Mouse (Mus musculus): ENCODE results near the gene Raet1e. TPM values are rescaled to one million over a fixed set of nuclear protein-coding genes. Genes with fewer than 3 reads are reported as not detected.
"Not testable (repeated sequence)": the region's sequence is repeated elsewhere in the genome, so short reads cannot be mapped to it uniquely, and the experiment has no call there.

Raet1e gene
- total RNA-seq, 2 experiments from 2014 or later: not detected

DNA sequence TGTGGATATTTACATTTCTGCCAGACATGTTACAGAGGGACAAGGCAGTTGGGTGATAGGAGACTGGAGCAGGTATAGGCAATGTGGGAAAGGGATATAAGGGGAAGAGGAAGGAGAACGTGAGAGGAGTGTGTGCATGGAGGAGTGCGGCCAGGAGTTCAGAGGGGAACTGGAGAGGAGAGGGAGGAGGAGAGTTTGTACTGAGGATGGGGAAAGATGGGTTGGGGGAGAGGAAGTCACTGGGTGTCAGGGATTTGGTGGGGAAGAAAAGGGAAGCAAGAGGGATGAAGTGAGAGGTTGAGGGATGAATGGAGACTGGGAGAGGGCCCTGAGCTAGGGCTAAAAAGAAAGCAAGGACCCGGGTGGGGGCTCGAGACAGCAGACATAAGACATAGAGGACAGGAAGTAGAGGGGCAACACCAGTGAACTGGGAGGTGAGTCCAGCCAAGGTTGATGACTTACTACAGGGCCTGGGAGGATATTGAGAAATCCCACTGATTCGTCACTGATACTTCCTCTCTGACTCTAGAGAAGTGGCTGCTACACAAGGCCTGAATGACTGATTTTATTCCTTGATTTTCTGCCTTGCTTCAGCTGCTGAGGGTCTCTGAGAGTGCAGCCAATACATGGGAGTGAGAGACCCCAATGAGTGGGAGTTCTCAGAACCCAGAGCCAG is 7.1 kb downstream of the Raet1e start:
- DNase-seq: not testable (repeated sequence)

DNA sequence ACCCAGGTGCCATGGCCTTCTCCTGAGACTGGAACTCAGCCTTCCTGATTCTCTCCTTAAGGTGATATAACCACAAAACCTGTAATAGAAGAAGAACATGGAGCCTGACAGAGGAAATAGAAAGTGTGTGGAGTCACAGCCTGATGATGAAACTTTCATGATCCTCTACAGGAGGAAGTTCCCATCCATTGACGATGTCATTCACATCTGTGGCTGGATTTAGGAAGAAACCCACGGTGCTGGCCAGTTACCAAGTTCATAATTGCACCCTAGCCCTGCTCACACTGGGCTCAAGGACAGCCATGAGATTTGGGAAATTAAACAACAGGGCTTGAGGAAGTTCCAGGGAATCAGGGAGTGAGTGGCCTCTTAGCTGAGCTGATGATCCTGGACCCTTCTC is 7.7 kb downstream of the Raet1e start:
- not testable (repeated sequence) for DNase-seq

DNA sequence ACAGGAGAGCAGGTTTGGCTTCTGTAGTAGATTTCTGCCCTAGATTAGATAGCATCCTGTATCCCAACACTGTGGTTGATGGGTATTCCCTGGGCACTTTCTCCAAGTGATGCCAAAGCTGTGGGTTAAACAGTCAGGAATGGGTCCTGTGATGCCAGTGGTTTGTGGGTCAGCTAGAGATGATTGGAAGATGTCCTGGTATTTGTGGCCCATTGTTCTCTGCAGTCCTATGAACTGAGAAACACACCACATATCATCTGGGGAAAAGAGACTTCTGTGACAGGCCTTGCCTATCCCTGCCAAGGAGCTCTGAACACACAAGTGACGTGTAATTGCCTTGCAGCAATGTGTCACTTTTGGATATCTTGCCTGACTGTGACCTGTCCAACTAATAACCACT is 8.7 kb downstream of the Raet1e start:
- DNase-seq: not testable (repeated sequence)

DNA sequence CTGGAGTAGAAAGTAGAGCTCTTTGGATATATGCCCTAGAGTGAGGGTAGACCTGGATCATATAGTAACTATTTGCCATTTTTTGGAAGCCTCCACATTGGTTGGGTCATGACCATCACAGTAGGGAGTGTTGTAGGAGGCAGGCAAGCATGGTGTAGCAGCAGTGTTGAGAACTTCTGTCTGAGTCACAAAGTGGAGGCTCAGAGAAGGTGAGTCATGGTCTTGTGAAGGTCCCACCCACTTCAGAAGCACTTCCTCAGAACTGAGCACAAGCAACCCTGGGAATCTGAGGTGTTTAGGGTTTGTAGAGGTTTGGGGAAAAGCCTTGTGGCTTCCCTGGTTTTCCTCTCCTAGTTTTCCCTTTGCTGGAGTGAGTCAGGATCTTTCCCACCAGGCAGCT is 10.7 kb downstream of the Raet1e start:
- not testable (repeated sequence) for DNase-seq

DNA sequence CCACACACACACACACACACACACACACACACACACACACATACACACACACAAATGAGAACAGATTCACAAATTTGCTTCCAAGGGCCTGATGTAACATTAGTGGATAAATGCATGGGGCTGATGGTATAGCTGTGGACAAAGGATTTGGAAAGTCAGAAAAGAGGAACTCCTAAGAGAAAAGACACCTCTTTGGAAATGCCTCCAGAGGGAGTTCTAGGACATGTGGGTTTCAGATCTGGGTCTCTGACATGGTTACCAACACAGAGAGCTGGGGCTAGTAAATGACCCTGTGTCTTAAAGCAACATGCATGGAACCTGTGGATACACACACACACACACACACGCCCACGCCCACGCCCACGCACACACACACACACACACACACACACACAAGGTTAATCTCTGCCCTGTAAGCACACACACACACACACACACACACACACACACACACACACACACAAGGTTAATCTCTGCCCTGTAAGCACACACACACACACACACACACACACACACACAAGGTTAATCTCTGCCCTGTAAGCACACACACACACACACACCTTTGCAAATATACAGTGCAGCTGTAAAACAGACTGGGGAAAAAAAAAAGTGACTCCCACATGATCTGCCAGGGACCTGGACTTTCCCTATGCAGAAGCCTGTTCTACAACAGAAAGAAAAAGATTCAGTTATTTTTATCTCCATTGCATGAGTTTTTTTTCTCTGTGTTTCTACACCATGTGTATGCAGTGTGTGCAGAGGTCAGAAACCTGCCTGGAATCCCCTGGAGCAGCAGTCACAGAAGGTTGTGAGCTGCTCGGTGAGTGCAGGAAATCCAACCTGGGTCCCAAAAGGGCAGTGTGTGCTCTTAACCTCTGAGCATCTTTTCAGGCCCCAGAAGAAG is 14.3 kb downstream of the Raet1e start:
- DNase-seq: not testable (repeated sequence)

DNA sequence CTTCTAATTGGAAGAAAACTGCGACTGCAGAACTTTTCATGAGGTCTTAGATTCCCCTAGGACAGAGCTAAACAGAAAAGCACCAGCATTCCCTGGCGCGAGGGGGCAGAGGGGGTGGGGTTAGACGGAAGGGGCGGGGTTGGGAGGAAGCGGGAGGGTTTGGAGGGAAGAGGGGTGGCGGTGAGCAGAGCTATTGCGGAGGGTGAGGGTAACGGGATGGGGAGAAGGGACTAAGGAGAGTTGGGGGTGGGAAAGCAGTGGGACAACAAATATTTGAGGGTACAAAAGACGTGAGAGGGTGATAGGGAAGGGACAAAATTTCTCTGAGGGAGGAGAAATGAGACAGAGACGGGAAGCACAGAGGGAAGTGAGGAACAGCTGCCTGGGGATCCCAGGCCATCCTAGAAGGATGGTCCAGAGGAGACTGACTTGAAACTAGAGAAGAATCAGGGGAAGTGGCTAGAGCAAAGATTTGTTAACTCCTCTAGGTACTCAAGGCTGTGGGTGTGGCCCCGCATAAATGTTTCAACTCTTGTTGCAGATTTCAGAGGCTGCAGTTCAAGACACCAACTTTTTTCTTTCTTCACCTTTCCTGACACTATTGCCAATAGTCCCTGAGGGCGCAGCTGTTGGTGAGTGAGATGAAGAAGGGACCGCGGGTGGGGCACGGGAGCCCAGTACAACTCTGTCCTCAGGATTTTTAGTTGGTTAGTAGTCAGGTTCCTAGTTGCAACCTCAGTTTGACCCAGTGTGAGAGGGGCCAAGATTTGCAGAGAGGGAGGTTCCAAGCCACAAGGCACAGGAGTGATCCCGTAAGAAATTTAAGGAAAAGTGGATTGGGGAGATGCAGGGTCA is 15.2 kb downstream of the Raet1e start:
- DNase-seq: not testable (repeated sequence)

DNA sequence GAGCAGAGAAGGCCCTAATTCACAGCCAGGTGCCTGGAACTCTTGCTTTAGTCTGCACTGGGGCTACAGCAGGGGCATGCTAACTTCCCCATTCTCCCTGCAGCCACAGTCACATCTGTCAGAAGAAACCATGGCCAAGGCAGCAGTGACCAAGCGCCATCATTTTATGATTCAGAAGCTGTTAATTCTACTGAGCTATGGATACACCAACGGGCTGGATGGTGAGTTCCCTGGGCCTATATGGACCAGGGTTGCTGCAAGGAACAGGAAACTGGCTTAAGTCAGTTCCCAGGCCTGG is 15.8 kb downstream of the Raet1e start:
- DNase-seq: not testable (repeated sequence)

DNA sequence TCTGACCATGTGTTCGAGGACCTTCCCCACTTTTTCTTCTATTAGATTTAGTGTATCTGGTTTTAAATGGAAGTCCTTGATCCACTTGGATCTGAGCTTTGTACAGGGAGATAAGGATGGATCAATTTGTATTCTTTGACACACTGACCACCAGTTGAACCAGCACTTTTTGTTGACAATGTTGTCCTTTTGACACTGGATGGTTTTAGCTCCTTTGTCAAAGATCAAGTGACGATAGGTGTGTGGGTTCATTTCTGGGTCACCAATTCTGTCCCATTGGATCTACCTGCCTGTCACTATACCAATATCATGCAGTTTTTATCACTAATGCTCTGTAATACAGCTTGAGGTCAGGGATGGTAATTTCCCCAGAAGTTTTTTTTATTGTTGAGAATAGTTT is 18.1 kb downstream of the Raet1e start:
- DNase-seq: not testable (repeated sequence)

DNA sequence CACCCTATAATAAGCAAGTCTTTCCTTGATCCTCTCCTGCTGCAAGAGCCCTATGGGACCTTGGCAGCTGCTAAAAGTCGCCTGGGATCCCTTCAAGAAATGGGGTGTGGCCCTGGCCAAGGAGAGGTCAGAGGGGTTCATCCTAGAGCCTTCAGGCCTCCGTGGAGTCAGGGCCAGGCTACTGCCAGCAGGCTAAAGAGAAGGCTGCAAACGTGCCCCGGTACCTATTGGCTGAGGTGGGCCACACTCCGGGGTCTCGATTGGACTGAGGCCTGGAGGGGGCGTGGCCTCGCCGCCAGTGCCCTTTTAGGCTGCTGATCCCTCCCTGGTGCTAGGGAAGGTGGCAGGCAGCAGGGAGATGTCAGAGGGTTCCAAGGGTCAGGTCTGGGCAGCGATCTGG is 32.7 kb downstream of the Raet1e start:
- not testable (repeated sequence) for DNase-seq

DNA sequence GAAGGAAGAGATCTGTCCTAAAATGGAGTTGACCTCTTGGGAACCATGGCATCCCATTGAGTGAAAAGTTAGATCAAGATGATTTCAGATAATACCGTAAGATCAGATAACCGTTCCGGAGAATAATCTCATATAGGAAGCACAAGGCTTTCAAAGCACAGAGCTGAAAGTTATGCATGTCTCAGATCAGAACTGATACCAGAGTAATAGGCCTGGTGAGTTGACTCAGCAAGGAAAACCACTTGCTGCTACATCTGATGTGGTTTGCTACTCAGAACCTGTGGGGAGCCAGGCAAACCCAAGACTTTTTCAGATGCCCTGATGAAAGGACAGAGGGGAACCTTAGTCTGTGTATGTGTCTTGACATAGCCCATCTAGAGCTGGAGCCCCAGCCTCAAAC is 43.0 kb downstream of the Raet1e start:
- DNase-seq: not testable (repeated sequence)

DNA sequence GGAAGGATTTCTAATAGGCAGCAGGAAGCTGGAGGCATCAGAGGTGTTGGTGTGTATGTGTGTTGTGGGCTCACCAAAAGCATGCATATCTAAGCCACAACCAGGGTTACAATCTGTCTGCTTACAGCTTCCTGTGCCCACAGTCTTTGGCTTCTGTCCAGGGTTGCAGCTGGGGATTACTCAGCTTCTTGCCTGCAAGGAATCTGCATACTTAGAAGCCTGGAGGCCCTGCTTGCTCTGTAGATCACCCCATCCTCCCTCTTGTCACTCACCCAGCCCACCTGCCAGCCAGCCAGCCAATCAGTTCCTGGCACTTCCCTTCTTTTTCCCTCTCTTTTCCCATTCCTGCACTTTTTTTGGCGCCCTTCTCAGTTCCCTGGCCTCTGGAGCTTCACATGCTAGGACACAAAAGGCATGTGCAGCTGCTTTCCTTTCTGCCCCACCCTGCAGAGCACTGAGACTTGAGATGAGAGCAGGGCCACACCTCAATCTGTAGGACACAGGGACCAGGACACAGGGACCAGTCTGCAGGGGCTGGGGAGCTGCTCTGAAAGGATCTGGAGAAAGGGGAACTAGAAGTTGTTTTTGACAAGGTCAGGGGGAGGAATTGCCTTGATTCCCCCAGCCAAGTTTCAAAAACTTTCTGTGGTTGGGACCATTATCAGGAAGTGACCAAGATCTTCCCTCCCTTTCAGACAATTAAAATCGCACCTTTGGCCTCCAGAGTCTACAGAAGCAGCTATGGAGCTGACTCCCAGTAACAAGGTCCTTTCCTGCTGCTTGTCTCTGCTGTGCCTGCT is 44.6 kb downstream of the Raet1e start:
- not testable (repeated sequence) for DNase-seq

DNA sequence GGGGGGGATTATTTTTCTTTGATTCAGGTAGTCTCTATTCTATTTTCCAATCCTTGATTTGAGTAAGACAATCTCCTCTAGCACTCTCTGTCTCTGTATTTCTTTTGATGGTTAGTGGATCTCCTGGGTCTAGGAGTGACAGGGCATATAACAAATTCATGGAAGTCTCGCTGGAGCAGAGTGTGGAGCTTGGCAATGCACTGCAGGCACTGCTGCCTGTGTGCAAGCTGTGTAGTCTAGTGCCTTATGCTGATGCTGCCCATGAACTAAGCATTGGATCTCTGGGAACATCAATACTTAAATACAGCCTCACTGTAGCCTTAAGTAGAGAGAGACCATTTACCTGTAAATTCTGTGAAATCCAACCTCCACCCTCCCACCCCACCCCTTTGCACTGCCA is 48.1 kb downstream of the Raet1e start:
- not testable (repeated sequence) for DNase-seq

DNA sequence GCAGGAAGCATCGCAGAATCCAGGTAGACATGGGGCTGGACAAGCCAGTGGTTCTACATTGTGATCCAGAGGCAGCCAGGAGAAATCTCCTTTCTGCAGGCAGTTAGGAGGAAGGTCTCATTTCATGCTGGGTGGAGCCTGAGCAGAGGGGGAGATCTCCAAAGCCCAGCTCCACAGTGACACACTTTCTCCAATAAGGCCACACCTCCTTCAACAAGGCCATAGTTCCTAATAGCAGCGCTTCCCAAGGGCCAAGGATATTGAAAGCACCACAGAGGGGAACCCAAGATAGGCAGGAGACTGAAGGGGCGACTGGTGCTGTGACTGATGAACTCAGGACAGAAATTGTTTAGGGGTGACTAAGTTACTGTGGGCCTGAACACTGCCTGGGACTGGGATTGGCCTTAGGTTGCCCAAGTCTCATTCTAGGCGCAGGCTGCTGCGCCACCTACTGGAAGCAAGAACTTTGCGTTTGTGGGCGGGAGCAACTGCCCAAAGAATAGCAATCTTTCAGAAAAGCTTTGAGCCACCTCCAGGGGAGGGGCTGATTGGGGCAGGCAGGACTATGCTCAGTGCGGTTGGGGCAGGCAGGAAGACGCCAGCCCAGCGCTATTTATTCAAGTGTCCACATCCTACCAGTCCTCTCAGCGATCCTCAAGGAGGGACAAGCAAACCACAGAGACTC is 53.8 kb downstream of the Raet1e start:
- peak; percentile 13 for DNase-seq

DNA sequence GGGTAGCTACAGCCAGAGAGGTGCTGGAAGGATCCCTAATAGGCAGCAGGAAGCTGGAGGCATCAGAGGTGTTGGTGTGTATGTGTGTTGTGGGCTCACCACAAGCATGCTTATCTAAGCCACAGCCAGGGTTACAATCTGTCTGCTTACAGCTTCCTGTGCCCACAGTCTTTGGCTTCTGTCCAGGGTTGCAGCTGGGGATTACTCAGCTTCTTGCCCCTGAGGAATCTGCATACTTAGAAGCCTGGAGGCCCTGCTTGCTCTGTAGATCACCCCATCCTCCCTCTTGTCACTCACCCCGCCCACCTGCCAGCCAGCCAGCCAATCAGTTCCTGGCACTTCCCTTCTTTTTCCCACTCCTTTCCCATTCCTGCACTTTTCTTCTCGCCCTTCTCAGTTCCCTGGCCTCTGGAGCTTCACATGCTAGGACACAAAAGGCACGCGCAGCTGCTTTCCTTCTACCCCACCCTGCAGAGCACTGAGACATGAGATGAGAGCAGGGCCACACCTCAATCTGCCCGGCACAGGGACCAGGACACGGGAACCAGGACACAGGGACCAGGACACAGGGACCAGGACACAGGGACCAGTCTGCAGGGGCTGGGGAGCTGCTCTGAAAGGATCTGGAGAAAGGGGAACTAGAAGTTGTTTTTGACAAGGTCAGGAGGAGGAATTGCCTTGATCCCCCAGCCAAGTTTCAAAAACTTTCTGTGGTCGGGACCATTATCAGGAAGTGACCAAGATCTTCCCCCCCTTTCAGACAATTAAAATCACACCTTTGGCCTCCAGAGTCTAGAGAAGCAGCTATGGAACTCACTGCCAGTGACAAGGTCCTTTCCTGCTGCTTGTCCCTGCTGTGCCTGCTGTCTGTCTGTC is 65.3 kb downstream of the Raet1e start:
- DNase-seq: not testable (repeated sequence)

DNA sequence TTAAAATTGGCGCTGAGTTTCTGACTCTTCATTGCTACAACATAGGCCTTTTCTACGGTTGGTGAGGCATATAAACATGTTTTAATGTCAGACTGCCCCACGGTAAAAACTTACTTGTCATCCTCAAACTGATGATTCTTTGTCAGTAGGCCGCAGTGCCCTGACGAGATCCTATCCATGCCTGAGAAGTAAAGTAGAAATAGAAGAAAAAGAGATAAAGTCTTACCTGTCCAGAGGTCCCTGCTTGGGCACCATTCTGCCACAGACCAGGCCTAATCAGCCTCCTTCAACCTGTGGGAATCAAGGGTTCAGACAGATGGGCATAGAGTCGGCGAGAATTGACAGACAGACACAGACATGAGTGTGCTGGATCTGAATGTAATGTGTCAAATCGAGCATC is 106.7 kb downstream of the Raet1e start:
- DNase-seq: no peak

DNA sequence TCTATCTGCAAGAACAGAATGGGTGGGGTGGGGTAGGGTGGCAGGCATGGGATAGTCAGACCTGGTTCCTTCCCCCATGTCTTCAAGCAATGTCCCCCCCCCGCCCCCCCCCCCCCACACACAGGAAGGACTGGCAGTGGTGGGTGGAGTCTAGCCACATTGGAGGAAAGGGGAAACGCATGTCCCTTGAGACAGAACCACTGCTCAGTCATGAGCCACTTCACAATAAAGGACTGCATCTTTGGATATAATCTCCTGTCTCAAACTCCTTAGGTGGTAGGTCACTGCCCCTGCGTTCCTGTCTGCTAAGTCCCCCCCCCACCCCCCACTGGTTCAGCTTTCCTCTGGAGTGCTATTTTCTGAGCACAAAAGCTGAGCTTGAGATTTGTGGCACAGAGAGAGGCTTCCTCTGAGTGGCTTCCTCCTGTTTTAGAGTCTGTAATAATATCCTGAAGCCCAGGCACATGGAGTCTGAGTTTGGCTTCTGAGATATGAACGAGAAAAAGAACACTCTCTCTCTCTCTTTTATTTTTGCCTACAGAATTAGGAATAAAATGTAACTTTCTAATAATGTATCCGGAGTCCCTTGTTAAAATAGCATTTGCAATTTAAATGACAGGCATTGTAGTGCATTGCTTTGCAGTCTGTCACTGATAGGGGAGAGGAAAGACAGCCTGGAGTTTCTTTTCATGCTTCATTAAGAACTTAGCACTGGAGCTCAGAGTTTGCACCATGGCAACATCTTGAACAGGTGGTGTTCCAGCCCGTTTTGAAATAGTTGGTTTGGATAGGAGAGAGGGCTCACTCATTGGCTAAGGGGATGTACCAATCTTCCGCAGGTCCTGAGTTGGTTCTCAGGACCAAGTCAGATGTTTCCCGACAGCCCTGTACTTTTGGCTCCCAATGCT is 112.8 kb downstream of the Raet1e start:
- DNase-seq: not testable (repeated sequence)

DNA sequence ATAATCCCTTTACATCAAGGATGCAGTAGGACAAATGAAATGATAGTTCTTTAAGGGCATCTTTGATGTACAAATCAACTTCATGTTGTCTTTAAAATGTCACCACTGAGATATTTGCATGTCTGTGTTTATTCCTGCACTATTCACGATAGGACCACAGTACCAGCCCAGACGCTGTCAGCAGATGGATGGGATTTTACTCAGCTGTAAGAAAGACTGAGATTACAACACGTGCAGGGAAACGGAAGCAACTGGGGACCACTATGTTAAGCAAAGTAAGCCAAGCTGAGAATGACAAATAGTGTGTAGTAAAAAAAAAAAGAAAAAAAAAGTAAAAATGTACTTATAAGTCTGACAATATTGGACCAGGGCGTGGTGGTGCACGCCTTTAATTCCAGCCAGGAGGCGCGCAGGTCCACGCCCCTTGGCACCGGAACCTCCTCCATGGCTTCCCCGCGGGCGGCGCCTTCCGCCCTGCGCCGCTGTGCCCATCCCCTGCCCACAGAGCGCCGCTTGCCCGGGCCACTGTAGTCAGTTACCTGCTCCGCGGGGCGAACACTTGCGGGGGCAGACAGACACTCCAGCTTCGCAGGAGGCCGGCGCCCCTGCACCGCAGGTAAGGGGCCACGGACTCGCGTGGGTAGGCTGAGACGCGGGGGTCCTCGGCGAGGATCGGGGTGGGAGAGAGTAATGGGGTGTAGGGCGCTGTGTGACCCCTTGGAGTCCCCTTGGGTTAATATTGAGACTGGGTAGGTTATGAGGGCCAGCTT is 114.7 kb downstream of the Raet1e start:
- not testable (repeated sequence) for DNase-seq

DNA sequence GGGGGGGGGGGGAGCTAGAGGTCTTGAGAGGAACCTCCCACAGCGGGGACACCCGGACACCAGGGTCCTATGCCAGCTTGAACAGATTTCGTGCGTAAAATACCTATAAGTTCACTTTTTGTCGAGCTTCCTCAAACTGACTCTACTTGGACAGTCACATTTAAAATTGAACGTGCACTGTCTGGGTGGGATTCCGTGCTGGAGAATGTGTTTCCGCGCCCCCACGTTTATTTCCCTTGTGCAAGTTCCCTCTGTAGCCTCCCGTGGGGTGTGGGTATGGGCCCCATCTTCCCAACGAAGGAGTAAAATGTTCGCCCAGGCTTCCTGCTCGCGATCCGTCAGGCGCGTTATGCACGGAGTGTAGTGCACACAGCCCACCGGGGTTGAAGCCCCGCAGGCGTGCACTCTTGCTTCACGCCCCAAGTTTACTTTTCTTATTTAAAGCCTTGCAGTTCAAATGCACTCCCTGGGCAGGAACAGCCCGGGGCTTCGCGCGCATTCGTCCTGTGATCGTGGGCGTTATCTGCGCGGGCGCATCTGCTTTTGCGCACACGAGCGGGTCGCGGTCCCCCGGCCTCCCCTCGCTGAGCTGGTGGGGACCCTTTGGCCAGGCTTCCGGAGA is 115.4 kb downstream of the Raet1e start:
- DNase-seq: no peak
